Mouse (Mus musculus) liver, adult 10 weeks (tissue): ENCODE results near the gene Hao1. TPM values are rescaled to one million over a fixed set of nuclear protein-coding genes. Genes with fewer than 3 reads are reported as not detected.

Experiments
- polyA plus RNA-seq: library from polyadenylated mRNA; stranded (reverse); fragments of 350-450 nt; fragmentation: Illumina TruSeq; extraction: RNeasy Lipid Tissue Mini Kit (QIAGEN cat#74804); gene quantifications from one replicate; pipeline ENCODE4 v1.2.3, GENCODE M21; 2014; ENCODE audit warnings: low read depth, low replicate concordance

The Hao1 gene
- polyA plus RNA-seq: 245 TPM

GRCm38 (mm10) chr2:134554221-134554727 lies at the start of gene Hao1:
Gene Hao1, minus strand, starts transcription at chr2:134554368.

Other genes with a start within 250 kb of the Hao1 start
- 17.6 TPM for gene Tmx4, start 89.8 kb upstream of the Hao1 start, polyA plus RNA-seq
- 7.6 TPM for gene Plcb1, start 231.7 kb upstream of the Hao1 start, polyA plus RNA-seq